Mouse (Mus musculus) cerebellum, adult 18-20 months (tissue): Measurements from ENCODE around the gene Gm11084.
A peak's percentile ranks its signal among the peaks of the same experiment; 100 is the strongest.
"Not testable (repeated sequence)": the region's sequence is repeated elsewhere in the genome, so short reads cannot be mapped to it uniquely, and the experiment has no call there.

Source experiments
- DNase-seq, 2 experiments: peaks; one replicate each; pipeline ENCODE4 v3.0.0; 2021

Gene Gm11084

DNA sequence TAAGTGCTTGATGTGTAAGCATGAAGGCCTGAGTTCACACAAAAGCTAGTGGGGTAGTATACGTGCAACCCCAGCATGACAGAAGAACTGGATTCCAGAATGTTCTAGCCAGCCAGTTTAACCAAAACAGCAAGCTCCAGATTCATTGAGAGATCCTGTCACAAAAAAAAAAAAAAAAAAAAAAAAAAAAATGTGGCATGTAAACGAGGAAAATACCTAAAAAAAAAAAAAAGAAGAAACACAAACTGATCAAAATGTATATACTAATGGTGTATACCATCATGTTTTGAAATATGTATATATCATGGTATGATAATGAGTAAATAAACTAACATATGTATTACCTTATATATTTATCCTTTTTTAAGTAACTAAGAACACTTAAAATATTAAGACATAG is 7.6 kb upstream of the Gm11084 start:
- DNase-seq = no peak

DNA sequence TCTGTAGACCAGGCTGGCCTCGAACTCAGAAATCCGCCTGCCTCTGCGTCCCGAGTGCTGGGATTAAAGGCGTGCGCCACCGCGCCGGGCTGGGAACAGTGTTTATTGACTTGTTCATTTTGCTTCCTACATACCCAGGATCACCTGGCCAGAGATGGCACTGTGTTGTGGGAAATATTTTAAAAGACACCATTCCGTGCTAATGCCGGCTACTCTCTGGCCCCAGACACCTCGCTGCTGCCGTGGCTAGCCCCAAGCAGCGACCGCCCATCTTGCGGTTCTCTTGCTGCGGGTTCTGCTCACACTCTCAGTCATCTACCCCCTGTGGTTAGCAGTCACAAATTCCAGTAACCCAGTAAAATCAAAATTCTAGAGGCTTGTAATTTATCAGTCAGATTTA is 6.0 kb upstream of the Gm11084 start:
- no peak for DNase-seq

DNA sequence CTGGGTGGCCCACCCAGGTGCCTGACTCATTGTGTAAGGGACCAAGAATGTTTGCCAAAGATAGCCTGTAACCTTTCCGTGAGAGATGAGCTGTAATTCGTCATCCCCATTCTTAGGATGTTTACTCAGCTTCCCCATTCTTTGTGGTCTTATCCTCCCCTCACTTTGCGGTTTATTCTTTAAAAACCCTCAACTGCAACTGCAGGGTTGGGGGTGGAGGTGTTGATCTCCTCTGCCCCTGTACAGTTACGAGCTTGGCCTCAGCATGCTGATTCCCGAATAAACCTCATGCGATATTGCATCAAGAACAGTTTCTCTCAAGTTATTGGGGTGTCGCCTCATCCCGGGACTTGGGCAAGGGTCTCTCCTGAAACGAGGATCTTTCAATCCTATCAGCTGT is 2.4 kb upstream of the Gm11084 start:
- not testable (repeated sequence) for DNase-seq

DNA sequence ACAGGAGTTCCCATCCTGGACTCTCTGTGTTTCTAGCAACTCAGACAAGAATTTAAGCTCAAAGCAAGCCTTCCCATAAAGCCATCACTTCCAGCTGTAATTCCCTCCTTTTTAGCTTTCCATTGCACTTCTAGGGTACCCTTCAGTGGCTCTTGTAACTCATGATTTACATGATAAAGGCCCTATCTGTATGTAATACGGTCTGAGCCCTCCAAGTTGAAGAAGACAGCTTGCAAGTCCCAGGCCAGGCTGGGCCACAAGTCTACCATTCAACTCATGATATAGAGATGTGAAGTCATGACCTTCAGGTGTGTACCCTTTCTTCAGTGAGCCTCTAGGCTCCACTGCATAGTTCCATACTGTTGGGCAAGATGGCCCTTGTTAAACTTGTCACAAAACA is 1.0 kb downstream of the Gm11084 start:
- DNase-seq = no peak

DNA sequence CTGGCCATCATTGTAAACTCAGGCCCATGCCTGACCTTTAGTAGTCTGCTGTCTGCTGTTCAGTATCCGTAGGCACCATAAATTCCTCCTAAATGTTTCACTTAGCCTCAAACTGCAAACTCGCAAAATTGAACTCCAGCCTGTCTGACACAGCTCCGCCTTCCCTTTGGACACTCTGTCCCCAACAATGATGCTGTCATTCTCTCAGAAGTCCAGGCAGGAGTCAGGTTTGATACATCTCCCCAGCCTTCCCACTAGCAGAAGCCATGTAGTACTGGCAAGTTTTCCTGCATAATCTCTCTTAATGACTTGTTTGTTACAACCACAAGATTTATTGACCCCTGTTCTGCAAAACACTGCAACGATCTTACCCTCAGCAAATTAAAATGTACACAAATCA is 1.7 kb downstream of the Gm11084 start:
- DNase-seq = no peak

DNA sequence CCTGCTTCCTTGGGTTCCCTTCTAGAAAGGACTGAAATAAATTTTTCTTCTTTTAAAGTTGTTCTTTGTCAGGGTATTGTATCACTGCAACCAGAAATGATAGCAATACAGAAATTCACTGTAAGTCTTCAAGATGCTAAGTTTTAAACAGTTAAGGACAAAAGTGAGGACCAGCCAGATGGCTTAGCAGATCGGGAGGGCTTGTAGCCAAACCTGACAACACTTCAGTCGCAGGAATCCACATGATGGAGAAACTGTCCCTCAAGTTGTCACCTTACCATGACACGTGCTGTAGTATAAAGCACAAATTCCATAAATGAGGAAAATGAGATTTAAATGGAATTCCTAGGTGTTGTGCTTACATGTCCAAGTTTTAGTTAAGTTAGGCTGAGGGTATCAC is 3.3 kb downstream of the Gm11084 start:
- DNase-seq = no peak

DNA sequence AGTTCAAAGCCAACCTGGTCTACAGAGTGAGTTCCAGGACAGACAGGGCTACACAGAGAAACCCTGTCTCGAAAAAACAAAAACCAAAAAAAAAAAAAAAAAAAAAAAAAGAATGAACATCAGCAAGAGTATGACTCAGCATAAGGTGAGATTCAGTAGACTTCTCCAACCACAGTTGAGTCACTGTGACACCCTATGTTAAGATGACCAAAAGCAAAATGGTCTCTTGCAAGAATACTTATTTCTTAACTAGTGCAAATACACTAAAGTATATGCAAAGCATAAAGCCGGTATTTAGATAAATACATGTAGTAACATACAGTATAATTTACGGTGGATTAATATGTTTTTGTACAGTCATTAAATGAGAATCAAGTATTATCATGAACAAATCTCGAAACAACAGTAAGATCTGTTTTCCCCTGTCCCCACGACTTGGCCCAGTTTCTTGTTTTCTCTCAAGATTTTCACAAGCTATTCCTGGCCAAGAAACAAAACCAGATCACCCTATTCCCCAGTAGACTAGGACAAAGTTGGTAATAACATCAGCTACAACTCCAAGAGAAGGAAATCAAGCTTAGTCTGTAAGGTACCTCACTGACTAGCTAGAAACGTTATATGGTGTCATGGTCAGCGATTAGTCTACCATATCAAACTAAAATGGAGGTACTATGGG is 4.3 kb downstream of the Gm11084 start:
- no peak for DNase-seq

- DNase-seq = no peak
Measured at GRCm38 (mm10) chr2:72981441-72982109, 4.9 kb downstream of the Gm11084 start.

- DNase-seq = no peak
Measured at GRCm38 (mm10) chr2:72981075-72981420, 5.5 kb downstream of the Gm11084 start.

DNA sequence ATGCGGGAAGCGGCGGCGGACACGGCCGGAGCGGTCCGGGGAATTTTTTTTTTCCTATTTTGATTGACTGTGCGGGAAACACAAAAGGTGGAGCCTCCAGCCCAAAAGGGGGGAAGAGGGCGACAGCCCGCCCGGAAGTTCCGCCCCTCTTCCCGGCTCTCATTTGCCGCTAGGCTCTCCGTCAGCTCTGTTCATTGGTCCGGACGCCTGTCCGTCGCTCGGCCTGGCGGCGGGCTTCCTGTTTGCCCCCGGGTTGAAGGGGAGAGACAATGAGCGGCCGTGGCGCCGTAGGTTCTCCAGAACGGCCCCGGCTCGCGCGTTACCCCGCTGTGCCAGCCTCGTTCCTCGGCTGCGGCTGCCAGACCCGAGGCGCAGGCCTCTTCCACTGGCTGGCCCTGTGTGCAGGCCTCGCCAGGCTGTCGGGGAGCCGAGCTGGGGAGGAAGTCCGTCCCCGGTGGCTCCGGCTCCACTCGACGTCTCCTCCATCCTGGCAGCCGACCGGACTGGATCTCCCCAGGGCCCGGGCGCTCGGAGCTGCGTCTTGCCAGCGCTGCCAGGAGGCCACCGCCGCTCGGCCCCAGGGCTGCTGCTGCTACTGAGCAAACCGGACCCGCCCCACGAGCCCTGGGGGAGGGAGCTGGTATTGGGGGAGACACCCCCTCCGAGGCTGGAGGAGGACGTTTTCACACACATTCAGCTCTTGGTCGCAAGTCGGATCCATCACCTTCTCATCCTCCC is 6.0 kb downstream of the Gm11084 start, which contains the start of gene Sp3:
TSS of gene Sp3 (minus strand) at position 110 of the 738 bp plus-strand sequence.
- peak; percentile 97 to 99 for DNase-seq

- peak; percentile 83 to 88 for DNase-seq
Measured at GRCm38 (mm10) chr2:72979659-72980071, 6.9 kb downstream of the Gm11084 start.

DNA sequence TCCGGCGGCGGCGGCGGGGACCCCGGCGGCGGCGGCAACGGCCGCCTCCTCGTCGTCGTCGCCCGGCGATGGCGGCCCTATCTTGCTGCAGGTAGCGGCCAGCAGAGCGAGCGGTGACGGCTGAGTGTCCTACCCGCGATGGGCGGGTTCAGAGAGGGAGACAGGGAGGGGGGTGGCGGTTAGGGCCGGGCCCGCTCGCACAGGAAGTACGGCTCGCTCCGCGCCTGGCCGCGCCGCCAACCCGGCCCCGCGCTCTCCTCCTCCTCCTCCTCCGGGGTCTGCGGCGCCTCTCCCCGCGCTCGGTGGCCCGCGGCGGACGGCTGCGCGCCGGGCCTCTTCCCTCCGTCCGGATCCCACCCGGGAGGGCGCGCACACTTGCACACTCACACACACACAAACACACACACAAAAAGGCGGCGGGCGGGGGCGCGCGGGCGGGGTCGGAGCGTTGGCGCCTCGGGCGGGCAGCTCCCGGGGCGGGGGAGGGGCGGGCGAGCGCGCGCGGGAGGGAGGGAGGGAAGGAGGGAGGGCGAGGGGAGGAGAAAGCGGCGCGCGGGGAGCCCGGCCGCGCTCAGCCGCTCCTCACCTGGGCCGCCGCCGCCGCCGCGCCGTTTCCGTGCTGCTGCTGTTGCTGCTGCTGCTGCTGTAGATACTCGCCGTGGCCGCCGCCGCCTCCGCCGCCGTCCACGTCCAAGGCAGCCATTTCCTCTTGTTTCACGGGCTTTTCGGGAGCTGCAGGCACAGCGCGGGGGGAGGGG is 7.4 kb downstream of the Gm11084 start:
- peak; percentile 90 for DNase-seq

DNA sequence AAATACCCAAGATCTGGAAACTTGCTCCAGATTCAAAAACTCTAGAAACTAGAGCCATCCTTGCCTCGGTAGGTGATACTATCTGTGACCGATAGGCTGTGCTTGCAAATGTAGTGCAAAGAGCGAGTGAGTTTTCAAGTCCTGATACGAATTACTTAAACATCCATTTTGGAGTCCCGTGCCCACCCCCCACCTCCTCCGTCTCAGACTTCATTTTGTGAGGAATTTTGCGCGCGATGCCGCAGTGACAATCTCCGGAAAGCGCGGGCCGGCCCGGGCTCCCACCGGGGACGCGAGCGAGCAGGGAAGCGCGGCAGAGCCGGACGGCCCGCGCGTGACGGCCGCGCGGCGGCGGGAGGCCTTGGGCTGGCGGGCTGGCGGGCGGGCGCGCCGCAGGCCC is 8.0 kb downstream of the Gm11084 start:
- DNase-seq = peak in 1 of 2 experiments; percentile 43

GRCm38 (mm10) chr2:72977272-72977671 is 9.2 kb downstream of the Gm11084 start:
- DNase-seq = no peak

DNA sequence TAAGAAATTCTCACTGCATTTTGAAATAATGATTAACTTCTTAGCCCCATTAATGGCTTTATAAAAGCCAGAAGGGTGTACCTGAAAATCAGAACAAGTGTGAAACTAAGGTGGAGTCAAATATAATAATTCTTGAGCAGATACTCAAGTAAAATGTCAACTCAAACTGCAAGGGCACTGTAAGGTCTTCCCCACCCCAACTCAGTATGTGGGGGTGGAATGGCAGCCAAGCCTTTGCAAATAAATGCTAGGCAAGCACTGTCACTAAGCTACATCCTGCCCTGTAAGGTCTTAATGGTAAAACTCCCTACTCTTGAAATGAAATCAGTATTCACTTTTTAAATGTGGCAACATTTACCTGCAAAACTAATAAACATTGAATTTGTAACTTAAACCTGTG is 10.5 kb downstream of the Gm11084 start:
- no peak for DNase-seq

DNA sequence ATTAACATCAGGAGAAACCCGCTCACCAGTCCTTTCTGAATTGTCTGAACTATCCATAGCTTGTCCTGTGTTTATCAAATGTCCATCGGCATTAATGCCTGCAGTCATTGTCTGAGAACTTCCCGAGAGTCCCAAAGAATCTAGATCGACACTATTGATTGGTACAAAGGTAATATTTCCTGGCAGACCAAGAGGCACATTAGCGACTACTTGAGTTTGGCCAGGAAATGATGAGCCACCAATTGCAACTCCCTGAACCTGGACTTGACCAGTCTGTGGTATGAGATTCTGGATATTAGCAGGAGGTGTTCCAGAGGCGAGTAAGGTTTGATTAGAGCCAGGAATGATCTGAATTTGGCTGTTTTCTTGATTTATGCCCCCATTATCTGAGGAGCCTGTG is 15.7 kb downstream of the Gm11084 start:
- no peak for DNase-seq

DNA sequence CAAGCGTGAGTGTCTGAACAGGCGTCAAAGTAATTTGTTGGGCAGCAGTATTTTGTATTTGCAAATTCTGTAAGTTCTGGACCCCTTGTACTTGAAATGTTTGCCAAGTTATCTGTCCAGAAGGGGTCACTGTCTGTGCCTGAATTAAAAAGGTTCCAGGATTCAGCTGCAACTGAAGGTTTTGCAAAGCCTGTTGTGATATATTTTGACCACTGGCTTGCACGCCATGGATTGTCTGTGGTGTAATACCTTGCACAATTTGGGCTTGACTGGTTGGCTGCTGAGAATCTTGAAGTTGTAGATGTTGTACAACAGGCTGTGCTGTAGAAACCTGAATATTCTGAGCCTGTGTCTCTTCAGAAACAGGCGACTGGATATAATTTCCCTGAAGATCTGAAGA is 16.2 kb downstream of the Gm11084 start:
- no peak for DNase-seq

DNA sequence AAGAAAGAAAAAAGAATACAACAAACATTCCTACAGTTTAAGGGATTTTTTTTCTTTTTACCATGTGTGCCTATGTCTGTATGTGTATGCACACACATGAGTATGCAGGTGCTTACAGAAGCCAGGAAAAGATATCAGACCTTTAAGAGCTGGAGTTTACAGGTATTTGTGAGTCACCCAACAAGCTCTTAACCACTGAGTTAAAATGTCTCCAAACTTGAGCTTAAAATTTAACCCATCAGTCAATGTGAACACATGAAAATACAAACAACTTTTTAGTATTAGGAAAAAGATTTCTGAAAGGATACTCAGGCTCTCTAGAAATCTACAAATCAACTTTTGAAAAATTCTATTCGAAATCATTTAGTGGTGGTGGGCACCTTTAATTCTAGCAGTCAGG is 18.0 kb downstream of the Gm11084 start:
- no peak for DNase-seq

DNA sequence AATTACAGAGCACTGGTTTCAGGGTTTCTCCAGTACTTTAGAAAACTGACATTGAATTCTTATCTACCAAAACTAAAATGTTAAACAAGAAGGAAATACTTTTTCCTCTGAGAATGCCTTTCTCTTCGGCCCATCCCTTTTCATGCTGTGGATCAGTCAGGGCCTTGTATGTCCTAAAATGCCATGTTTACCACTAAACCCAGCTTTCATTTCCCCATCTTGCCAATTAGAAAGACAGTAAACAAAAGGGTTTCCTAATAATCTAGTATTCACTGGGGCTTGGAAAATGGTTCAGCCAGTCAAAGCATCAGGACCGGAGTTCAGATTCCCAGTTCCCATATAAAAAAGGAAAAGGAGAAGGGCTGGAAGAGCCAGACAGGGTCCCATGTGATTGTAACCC is 21.1 kb downstream of the Gm11084 start:
- no peak for DNase-seq

- no peak for DNase-seq
Measured at GRCm38 (mm10) chr2:72956415-72956814, 30.1 kb downstream of the Gm11084 start.

DNA sequence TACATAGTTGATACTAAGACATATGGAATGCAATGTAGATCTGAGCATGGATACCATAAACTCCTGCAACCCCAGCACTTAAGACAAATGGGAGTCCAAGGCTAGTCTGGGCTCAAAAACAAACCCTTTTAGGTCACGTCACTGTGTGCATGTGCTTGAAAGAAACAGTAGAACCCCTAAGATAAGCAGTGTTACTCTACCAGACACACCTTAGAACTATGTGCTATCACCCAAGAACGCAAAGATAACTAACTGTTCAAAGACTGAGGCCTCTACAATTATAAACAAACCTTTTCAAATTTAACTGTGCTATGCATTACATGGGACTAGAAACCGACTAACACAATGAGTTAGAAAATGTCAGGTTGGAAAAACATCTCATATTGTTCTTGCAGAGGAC is 33.5 kb downstream of the Gm11084 start:
- no peak for DNase-seq

- no peak for DNase-seq
Measured at GRCm38 (mm10) chr2:72935937-72936336, 50.6 kb downstream of the Gm11084 start.

GRCm38 (mm10) chr2:72932186-72932585 is 54.3 kb downstream of the Gm11084 start:
- no peak for DNase-seq
